Mouse (Mus musculus) limb, embryonic 10.5 days (tissue): Measurements from ENCODE around the gene Ccdc127. TPM values are rescaled to one million over a fixed set of nuclear protein-coding genes. Genes with fewer than 3 reads are reported as not detected.
A peak's percentile ranks its signal among the peaks of the same experiment; 100 is the strongest.

Experiments
- DNase-seq: peaks from one replicate; pipeline ENCODE4 v3.0.0-alpha.2; 2017; ENCODE audit warnings: low spot score
- H3K27ac ChIP-seq: fragments of 300-500 bp; sonication (generic); 2 replicates; pipeline ENCODE4 v1.5.1; 2016; ENCODE audit warnings: mild to moderate bottlenecking
- H3K27me3 ChIP-seq: fragments of 300-500 bp; sonication (generic); 2 replicates; pipeline ENCODE4 v1.6.1; 2016; ENCODE audit warnings: low read depth, mild to moderate bottlenecking; ENCODE audit not compliant: poor library complexity, severe bottlenecking
- H3K36me3 ChIP-seq: fragments of 300-500 bp; sonication (generic); 2 replicates; pipeline ENCODE4 v1.6.1; 2016; ENCODE audit warnings: mild to moderate bottlenecking, moderate library complexity
- H3K4me1 ChIP-seq: fragments of 300-500 bp; sonication (generic); 2 replicates; pipeline ENCODE4 v1.6.1; 2016
- H3K4me3 ChIP-seq: fragments of 300-500 bp; sonication (generic); 2 replicates; pipeline ENCODE4 v1.5.1; 2016; ENCODE audit warnings: mild to moderate bottlenecking, moderate library complexity
- H3K9me3 ChIP-seq: fragments of 300-500 bp; sonication (generic); replicated peaks from 2 replicates; pipeline ENCODE4 v1.6.1; 2016; ENCODE audit warnings: mild to moderate bottlenecking
- WGBS: fragments of 180-500 bp; shearing (Covaris S2); methylation state at CpG from one replicate; pipeline ENCODE4 v1.1.7; 2016; 5-methylcytosine and 5-hydroxymethylcytosine counted together
- polyA plus RNA-seq: library from polyadenylated mRNA; unstranded; fragments of >200 nt; fragmentation: Nextera tagmentation; extraction: Ambion mirVana; gene quantifications from 2 replicates; pipeline ENCODE4 v1.2.1, GENCODE M21; 2016

Ccdc127 gene
- polyA plus RNA-seq, 1 experiment from 2014 or later: 54.0 TPM

DNA sequence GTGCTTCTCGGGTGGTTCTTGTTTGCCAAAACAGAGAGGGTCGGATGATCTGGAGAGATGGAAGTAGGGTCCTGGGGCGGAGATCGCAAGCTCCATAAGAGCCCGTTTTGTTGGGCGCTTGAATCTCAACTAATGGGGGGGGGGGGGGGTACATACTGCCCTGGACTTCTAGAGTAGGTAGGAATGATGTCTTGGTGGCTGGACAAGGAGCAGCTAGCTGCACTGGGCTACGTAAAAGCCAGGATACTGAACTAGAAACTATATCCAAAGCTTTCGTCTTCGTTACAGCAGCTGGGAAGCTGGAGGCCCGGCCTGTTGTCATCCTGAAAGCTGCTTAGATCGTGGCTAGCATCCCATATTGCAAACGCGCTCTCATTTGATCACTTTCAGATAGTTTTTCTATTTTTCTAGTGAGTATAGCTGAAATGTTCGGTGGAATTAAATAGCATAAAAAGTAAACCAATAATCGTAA lies 362 bp downstream of the Ccdc127 start:
- H3K36me3 ChIP-seq: peaks cover 31% of the 10 kb centered on the region
- peak overlapping the region; percentile 94 for H3K27ac ChIP-seq
- H3K4me1 ChIP-seq: peaks cover 13% of the 10 kb centered on the region
- H3K27me3 ChIP-seq: no peaks in the 10 kb centered on the region
- H3K9me3 ChIP-seq: no peaks in the 10 kb centered on the region
- H3K4me3 ChIP-seq: peak overlapping the region; percentile 81
- no peak for DNase-seq
- 2% methylated on average over 15 of the region's 15 CpGs for WGBS

DNA sequence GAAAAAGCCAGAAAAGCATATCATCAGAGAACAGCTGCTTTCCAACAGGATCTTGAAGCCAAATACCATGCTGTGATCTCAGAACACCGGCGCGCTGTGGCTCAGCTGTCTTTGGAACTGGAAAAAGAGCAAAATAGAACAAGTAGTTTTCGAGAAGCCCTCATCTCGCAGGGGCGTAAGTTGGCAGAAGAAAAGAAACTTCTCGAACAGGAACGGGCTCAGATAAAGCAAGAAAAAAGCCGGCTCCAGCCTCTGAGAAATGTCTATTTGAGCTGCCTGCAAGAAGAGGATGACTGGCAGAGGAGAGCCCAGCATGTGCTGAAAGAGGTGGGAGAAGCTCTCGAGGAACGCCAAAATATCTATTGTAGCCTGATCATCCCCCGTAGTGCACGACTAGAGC lies 6.4 kb downstream of the Ccdc127 start:
- Histone ChIP-seq H3K27ac (no peak overlapping the region), H3K36me3 (peaks cover 91% of the 10 kb centered on the region), H3K4me1 (no peaks in the 10 kb centered on the region), H3K27me3 (no peaks in the 10 kb centered on the region), H3K9me3 (no peaks in the 10 kb centered on the region), H3K4me3 (no peak overlapping the region)
- no peak for DNase-seq
- WGBS: 97% methylated on average over 13 of the region's 13 CpGs

DNA sequence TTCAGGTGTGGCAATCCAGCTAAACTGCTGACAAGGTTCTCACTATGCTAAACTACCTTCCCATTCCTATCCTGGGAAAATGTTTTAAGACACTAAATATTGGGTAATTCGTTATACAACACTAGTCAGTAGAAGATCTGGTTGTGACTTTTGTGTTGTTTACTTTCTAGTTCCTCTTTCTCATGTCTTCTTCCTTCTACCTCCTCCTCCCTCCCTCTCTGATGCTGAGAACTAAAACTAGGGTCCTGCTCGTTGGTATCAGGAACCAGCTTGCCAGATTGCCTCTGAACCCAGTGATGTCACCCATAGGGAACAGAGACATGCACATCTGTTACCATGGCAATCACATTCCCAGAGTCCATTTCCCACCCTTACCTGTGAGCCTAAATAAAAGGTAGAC lies 12.1 kb downstream of the Ccdc127 start:
- DNase-seq: no peak
- 71% methylated on average over 2 of the region's 2 CpGs for WGBS
- Histone ChIP-seq H3K9me3 (no peaks in the 10 kb centered on the region), H3K4me3 (no peak overlapping the region), H3K27ac (no peak overlapping the region), H3K36me3 (peaks cover 61% of the 10 kb centered on the region), H3K4me1 (no peaks in the 10 kb centered on the region), H3K27me3 (no peaks in the 10 kb centered on the region)

DNA sequence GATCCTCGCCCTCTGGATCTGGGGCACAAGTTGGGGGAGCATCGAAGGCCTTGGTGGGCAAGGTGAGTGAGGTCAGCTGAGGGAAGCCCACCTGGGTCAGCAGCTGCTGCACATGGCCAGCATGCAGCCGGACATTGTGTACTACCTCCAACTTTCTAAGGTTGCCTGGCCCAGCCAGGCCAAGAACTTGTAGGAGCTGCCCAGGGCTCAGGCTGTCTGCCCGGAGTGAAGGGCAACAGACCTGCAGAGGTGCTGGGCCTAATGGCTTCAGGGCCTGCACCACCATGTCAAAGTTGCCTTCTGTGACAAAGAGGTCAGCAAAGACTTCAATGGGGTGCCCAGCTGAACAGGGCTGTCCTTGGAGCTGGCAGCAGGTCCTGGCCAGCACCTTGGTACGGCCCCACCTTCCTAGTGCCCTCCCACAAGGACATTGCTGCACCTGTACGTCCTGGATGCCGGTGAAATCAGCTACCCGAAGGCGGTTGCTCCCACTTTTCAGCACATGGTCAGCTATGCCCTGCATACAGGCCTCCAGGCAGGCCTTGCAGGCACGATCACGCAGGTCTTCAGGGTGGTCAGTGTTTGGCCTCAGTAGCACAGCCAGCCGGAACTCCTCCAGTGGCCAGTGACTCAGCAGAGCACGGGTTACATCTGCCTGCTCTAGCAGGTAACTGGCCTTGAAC lies 13.2 kb downstream of the Ccdc127 start:
- DNase-seq: no peak
- Histone ChIP-seq H3K4me3 (no peak overlapping the region), H3K27me3 (no peaks in the 10 kb centered on the region)

DNA sequence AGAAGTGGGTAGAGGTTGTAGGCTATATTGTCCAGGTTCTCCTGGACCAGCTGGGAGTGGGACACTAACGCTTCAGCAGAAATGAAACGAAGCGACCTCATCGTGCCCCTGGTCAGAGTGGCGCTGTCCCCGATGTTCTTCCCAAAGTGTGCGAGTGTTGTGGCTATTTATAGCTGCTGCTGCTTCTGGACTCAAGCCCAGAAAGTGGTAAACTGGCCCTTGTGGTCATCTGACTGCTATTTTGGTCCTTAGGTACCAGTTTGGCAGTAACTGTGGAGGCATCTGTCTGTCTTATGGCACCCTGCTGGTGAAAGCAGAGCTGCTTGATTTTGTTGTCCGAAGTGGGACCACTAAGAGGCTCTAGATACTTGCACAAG lies 13.7 kb downstream of the Ccdc127 start, which contains the start of gene Lrrc14b:
Gene Lrrc14b, minus strand, starts transcription at position 147 of the 377 bp plus-strand sequence.
- WGBS: 89% methylated on average over 8 of the region's 8 CpGs

More for the DNA sequence above, 13.2 kb downstream of the Ccdc127 start:
- H3K4me1 ChIP-seq: no peaks in the 10 kb centered on the region
- no peaks in the 10 kb centered on the region for H3K9me3 ChIP-seq
- H3K36me3 ChIP-seq: peaks cover 50% of the 10 kb centered on the region
- WGBS: 90% methylated on average over 13 of the region's 13 CpGs
- no peak overlapping the region for H3K27ac ChIP-seq

DNA sequence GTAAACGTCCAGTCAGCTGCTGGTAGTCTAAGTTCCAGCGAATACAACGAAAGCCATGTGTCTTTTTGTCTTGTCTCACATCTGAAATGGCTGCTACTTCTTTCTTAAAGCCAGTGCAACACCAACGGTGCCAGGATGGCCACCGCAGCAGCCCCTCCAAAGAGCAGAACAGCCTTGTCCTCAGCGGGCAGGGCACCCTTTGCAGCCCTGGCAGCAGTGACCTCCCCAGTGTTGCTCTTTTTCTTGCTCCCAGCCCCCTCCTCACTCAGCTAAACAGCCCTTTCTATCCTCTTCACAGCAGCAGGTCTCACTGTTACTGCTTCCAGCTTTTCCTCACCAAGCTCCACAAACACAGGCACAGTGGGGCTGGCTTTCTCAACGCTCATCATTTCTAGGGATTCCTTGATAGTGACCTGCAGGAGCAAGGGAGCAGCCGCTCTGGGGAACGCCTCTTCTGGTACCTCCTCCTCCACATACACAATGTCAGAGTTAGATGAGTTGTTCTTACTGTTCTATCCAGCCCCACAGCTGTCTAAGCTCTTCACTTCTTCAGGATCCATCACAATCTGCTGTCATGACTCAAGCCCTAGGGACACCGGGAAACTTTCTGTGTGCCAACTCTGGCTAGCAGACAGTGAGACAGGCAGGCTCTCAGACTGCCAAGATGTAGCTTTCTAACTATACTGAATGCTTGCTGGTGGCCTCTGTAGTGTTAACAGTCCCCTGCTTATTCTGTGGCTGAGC lies 31.6 kb downstream of the Ccdc127 start:
- Histone ChIP-seq H3K4me1 (peaks cover 11% of the 10 kb centered on the region), H3K36me3 (no peaks in the 10 kb centered on the region), H3K27ac (no peak overlapping the region), H3K4me3 (no peak overlapping the region), H3K9me3 (no peaks in the 10 kb centered on the region), H3K27me3 (peaks cover 24% of the 10 kb centered on the region)
- WGBS: 77% methylated on average over 10 of the region's 10 CpGs
- no peak for DNase-seq

More for the DNA sequence above, 13.7 kb downstream of the Ccdc127 start, which contains the start of gene Lrrc14b:
- Histone ChIP-seq H3K36me3 (peaks cover 44% of the 10 kb centered on the region), H3K4me3 (no peak within 1 kb of the TSS), H3K4me1 (no peaks in the 10 kb centered on the region), H3K27me3 (no peaks in the 10 kb centered on the region), H3K27ac (no peak within 1 kb of the TSS), H3K9me3 (no peaks in the 10 kb centered on the region)
- DNase-seq: no peak

DNA sequence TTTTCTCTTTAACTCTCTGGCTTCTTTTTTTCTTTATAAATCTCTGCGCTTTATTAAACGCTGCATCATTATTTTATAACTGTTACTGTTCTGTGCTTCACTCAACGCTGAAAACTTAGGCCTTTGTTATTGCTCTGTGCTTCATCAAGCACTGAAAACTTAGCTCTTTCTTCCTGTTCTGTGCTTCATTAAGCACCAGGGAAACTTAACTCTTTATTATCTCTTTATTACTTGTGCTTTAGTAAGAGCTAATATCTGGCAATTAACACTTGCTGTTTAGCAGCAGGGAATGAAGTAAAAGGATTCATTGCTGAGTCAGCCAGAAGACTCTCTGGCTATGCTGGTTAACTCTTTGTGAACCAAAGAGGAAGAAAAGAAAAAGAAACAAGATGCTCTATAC lies 32.2 kb downstream of the Ccdc127 start:
- Histone ChIP-seq H3K27me3 (peaks cover 24% of the 10 kb centered on the region), H3K4me1 (peaks cover 11% of the 10 kb centered on the region), H3K9me3 (no peaks in the 10 kb centered on the region), H3K4me3 (no peak overlapping the region), H3K27ac (no peak overlapping the region), H3K36me3 (no peaks in the 10 kb centered on the region)
- 60% methylated on average over 3 of the region's 3 CpGs for WGBS
- no peak for DNase-seq

DNA sequence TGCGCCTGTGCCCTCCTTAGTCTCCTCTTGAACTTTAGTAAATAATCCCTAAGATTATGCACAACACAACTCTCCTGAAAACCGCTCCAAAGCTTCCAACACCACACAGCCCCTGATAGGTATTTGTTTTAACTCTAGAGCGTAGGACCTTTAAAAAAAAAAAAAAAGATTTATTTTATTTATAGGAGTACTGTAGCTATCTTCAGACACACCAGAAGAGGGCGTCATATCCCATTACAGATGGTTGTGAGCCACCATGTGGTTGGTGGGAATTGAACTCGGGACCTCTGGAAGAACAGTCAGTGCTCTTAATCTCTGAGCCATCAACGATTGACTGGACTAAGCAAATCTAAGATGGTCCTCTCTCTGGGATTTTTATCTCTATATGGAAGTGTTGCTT lies 39.6 kb downstream of the Ccdc127 start:
- no peak for DNase-seq
- WGBS: 71% methylated on average over 6 of the region's 6 CpGs
- H3K27me3 ChIP-seq: 0 out of 2 replicates have a peak, but pooled peaks cover 2% of the 10 kb centered on the region
- H3K4me1 ChIP-seq: no peaks in the 10 kb centered on the region; the same call in 1 of the 2 replicates
- H3K27ac ChIP-seq: no peak overlapping the region
- H3K4me3 ChIP-seq: peak overlapping the region; percentile 65
- H3K9me3 ChIP-seq: no peaks in the 10 kb centered on the region
- H3K36me3 ChIP-seq: no peaks in the 10 kb centered on the region

DNA sequence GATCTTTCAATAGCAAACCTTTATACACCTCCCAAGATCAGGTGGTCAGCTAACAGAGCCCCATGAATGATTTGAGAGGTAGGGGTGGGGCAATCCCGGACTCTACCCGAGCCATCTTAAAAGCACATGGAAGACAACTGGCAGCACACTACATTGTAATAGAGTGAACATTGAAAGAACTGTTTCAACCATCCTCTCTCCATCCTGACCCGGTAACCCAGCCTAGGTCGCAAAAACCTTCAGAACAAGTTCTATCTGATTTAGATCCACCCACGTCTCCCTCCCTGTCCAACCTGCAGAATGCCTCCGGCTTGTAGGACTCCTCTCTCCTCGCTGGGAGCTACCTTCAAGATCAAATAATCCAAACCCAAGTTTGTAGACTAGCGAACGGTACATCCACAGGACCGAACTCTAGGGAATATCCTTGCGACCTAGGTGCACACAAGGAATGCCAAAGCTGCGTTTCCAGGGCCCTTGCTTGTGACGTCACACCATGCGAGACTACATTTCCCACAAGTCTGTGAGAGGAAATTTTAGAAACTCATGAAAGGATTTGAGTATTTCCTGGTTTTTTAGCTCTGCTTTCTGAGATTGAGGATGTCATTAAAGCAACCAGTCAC lies 40.4 kb downstream of the Ccdc127 start, which contains the start of gene Zfp72:
Gene Zfp72, minus strand, starts transcription at position 466 of the 620 bp plus-strand sequence.
- Histone ChIP-seq H3K27ac (peak within 1 kb of the TSS; percentile 79), H3K36me3 (no peaks in the 10 kb centered on the region), H3K4me3 (peak within 1 kb of the TSS; percentile 65), H3K4me1 (no peaks in the 10 kb centered on the region; the same call in 1 of the 2 replicates), H3K27me3 (no peaks in the 10 kb centered on the region), H3K9me3 (no peaks in the 10 kb centered on the region)
- WGBS: under 1% methylated on average over 14 of the region's 14 CpGs
- peak; percentile 72 for DNase-seq

DNA sequence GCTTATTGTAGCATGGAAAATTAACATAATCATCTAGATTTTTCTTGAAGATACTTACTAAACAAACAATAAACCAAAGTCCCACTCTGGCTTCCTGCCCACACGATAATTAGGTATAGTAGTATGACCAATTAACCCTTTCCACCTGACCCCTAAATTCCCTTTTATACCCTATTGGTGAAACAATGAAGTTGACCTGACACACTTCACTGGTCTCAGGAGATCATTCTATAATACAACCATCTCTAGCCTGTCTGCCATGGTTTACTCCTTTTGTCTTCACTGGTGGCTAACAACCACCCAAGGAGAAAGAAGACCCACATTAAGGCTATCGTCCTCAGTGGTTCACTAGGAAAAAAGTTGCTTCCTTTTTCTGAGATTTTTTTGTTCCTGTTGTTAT lies 41.0 kb downstream of the Ccdc127 start:
- H3K36me3 ChIP-seq: no peaks in the 10 kb centered on the region
- H3K4me3 ChIP-seq: no peak overlapping the region
- WGBS: 88% methylated on average over 2 of the region's 2 CpGs
- H3K9me3 ChIP-seq: no peaks in the 10 kb centered on the region
- DNase-seq: no peak
- no peaks in the 10 kb centered on the region; the same call in 1 of the 2 replicates for H3K4me1 ChIP-seq
- H3K27ac ChIP-seq: no peak overlapping the region
- no peaks in the 10 kb centered on the region for H3K27me3 ChIP-seq

DNA sequence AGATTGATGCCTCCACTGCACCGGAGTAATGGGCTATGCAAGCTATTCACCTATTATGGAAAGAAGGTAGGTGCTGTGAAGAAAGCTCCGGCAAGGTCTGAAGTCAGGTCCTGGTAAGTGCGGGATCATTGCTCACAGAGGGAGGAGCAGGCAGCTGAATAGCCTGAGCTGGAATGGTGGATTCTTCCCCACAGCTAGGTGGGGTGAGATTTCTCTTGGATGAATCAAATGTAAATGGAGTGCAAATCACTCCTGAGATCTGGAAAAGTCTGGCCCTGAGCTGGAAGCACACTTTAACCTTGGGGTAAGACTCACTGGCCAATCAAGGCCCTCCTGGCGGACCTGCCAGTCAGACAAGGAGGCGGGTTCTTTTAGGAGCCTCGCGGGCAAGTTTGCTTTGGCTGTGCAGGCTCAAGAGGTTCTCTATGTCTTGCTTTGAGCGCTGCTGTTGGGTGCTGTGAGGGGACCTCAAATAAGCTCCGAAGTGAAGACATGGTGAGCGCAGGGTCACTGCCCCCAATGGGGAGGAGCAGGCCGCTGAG lies 49.3 kb downstream of the Ccdc127 start, which contains the start of gene Ftl1-ps1:
Gene Ftl1-ps1, plus strand, starts transcription at position 397 of the 542 bp plus-strand sequence.
- Histone ChIP-seq H3K36me3 (no peaks in the 10 kb centered on the region), H3K9me3 (no peaks in the 10 kb centered on the region), H3K4me3 (no peak within 1 kb of the TSS), H3K4me1 (no peaks in the 10 kb centered on the region), H3K27ac (no peak within 1 kb of the TSS), H3K27me3 (no peaks in the 10 kb centered on the region)
- WGBS: 12% methylated on average over 11 of the region's 11 CpGs
- DNase-seq: peak; percentile 37
